Mouse (Mus musculus): ENCODE measurements at regions not wholly inside any gene's neighbourhood (a gene's known extent, or its start where the extent isn't known, plus 50 kb on each side); places are given as distances from the start of the nearest gene placed in this dataset.
A peak's percentile ranks its signal among the peaks of the same experiment; 100 is the strongest.

GRCm38 (mm10) chr9:76734387-76734786 lies 167.5 kb upstream of the Fam83b start:
- DNase-seq (ENCODE audit: low spot score in 2 of 2), result no peak

GRCm38 (mm10) chr9:76733812-76734211 lies 166.9 kb upstream of the Fam83b start:
- no peak for DNase-seq (ENCODE audit: low spot score in 2 of 2)

GRCm38 (mm10) chr9:76722881-76723280 lies 156.0 kb upstream of the Fam83b start:
- no peak for DNase-seq (ENCODE audit: low spot score in 2 of 2)

GRCm38 (mm10) chr9:76715852-76716251 lies 148.9 kb upstream of the Fam83b start:
- DNase-seq (ENCODE audit: low spot score in 2 of 2), result no peak

GRCm38 (mm10) chr9:76706451-76706850 lies 139.5 kb upstream of the Fam83b start:
- DNase-seq (ENCODE audit: low spot score in 2 of 2), result no peak

- DNase-seq (ENCODE audit: low spot score in 2 of 2), result no peak
These were observed 138.9 kb upstream of the Fam83b start for GRCm38 (mm10) chr9:76705786-76706185.

GRCm38 (mm10) chr9:76695547-76695946 lies 128.6 kb upstream of the Fam83b start:
- no peak for DNase-seq (ENCODE audit: low spot score in 2 of 2)

GRCm38 (mm10) chr9:76692976-76693375 lies 126.1 kb upstream of the Fam83b start:
- DNase-seq (ENCODE audit: low spot score in 2 of 2), result no peak

- DNase-seq (ENCODE audit: low spot score in 2 of 2), result peak; percentile 11 to 24
These were observed 93.9 kb upstream of the Fam83b start for GRCm38 (mm10) chr9:76660848-76661247.

- DNase-seq (ENCODE audit: low spot score in 2 of 2), result no peak
These were observed 92.9 kb upstream of the Fam83b start for GRCm38 (mm10) chr9:76659798-76660197.

- no peak for DNase-seq (ENCODE audit: low spot score in 2 of 2)
These were observed 86.4 kb upstream of the Fam83b start for GRCm38 (mm10) chr9:76653311-76653710.

GRCm38 (mm10) chr9:76649484-76649883 lies 82.6 kb upstream of the Fam83b start:
- no peak for DNase-seq (ENCODE audit: low spot score in 2 of 2)

GRCm38 (mm10) chr9:76646383-76646782 lies 79.5 kb upstream of the Fam83b start:
- no peak for DNase-seq (ENCODE audit: low spot score in 2 of 2)
